9 mouse cellular contexts compared by ENCODE assay signal in genomic region chr14:30943860-30944674, GRCm38 (mm10). TPM values are rescaled to one million over a fixed set of nuclear protein-coding genes. Genes with fewer than 3 reads are reported as not detected.
DNase-seq lines count a peak whose midpoint lies in the region; ATAC-seq and TF ChIP-seq lines count a peak whose summit lies in the region.
"Had no signal": no experiment of that assay in that cellular context is flagged by ENCODE, and none has a peak within 500 bp of the region (broad histone marks: within the 10 kb centered on the region; RNA-seq: fewer than 3 reads in every experiment).

No protein-coding gene starts in this region.

- H3K79me2 ChIP-seq in CH12.LX (replicated peaks; ENCODE audit: control insufficient read depth, extremely low read depth, insufficient read depth, poor library complexity, severe bottlenecking), result no peaks in the 10 kb centered on the region

- H3K27ac ChIP-seq in CH12.LX (ENCODE audit: insufficient read depth, low read depth), result peak overlapping the region; percentile 96
- H3K27ac ChIP-seq in liver, embryonic 16.5 days (ENCODE audit: low read length), result peak overlapping the region; percentile 88
- H3K27ac ChIP-seq: hindbrain, embryonic 15.5 days had no signal

- peak; percentile 47; the same call in 1 of the 2 replicates for TF ChIP-seq POLR2A in CH12.LX (IDR thresholded peaks at IDR 0.05; ENCODE audit: low read depth, low read length)
- TF ChIP-seq POLR2A in brain, embryonic 14.5 days (IDR thresholded peaks at IDR 0.05; ENCODE audit: borderline replicate concordance, extremely low read depth, insufficient read depth, insufficient read length, poor library complexity, severe bottlenecking), result no peak

- H3K4me3 ChIP-seq in CH12.LX (replicated peaks in 1 of 3; ENCODE audit: low read depth in 2 of 3, low read length in 2 of 3, poor library complexity in 1 of 3), result peak overlapping the region in 2 of 3 experiments; percentile 36 to 47
- H3K4me3 ChIP-seq in liver, embryonic 16.5 days (ENCODE audit: low read depth, low read length), result no peak overlapping the region
- H3K4me3 ChIP-seq: hindbrain, embryonic 15.5 days had no signal

- peak; percentile 73 for TF ChIP-seq RAD21 in CH12.LX (IDR thresholded peaks at IDR 0.05; ENCODE audit: low read depth, low read length)

- peak; percentile 20; the same call in 1 of the 2 replicates for TF ChIP-seq EP300 in CH12.LX (IDR thresholded peaks at IDR 0.05; ENCODE audit: low read length)

- H3K36me3 ChIP-seq in CH12.LX (replicated peaks in 1 of 2; ENCODE audit: control insufficient read depth in 1 of 2, insufficient read depth in 1 of 2, low read length in 1 of 2), result peaks cover 0 to 4% of the 10 kb centered on the region in 2 experiments
- no peaks in the 10 kb centered on the region for H3K36me3 ChIP-seq in liver, embryonic 16.5 days (ENCODE audit: control insufficient read depth, insufficient read depth)
- H3K36me3 ChIP-seq: hindbrain, embryonic 15.5 days had no signal

- ATAC-seq in liver, embryonic 16.5 days (ENCODE audit: low read depth), result peak; percentile 67

- TF ChIP-seq CTCF in CH12.LX (conservative IDR thresholded peaks at IDR 0.05 in 1 of 2, IDR thresholded peaks at IDR 0.05 in 1 of 2; ENCODE audit: low read depth in 2 of 2, low read length in 2 of 2), result peak; percentile 82 to 88
- peak; percentile 69; the same call in 1 of the 2 replicates for TF ChIP-seq CTCF in brain, embryonic 14.5 days (IDR thresholded peaks at IDR 0.05; ENCODE audit: borderline replicate concordance, extremely low read depth, insufficient read depth, insufficient read length)

- H3K27me3 ChIP-seq in CH12.LX (replicated peaks), result peaks cover 5% of the 10 kb centered on the region
- no peaks in the 10 kb centered on the region for H3K27me3 ChIP-seq in liver, embryonic 16.5 days (ENCODE audit: control insufficient read depth, insufficient read depth, low read depth, low read length)
- H3K27me3 ChIP-seq: hindbrain, embryonic 15.5 days had no signal

- peaks cover 29 to 38% of the 10 kb centered on the region in 2 experiments for H3K4me1 ChIP-seq in CH12.LX (ENCODE audit: control insufficient read depth in 1 of 2, insufficient read depth in 2 of 2)
- peaks cover 6% of the 10 kb centered on the region; the same call in 1 of the 2 replicates for H3K4me1 ChIP-seq in liver, embryonic 16.5 days (ENCODE audit: control insufficient read depth, low read depth, low read length)
- H3K4me1 ChIP-seq: hindbrain, embryonic 15.5 days had no signal

- in situ Hi-C loops in CH12.LX (cut with MboI; ENCODE audit: low pct_ligation_motif_present, low pct_unique_long_range_greater_than_20kb, low sequenced_read_pairs), result no loop called here

- WGBS in liver, embryonic 16.5 days (ENCODE audit: insufficient replicate concordance), result 44% methylated on average over 11 of the region's 11 CpGs

- peak; percentile 65 for DNase-seq in 3T3-L1 (ENCODE audit: low read depth, low spot score)
- peak; percentile 71 for DNase-seq in CH12.LX (ENCODE audit: extremely low read depth)
- peak; percentile 35 for DNase-seq in brain, embryonic 14.5 days (ENCODE audit: low read depth)
- peak; percentile 57 for DNase-seq in gastrocnemius, postnatal 14 days
- peak; percentile 46 to 79 for DNase-seq in kidney, postnatal 25 days
- DNase-seq in retina, embryonic 14.5 days (ENCODE audit: low spot score), result peak; percentile 72
- peak; percentile 58 to 68 for DNase-seq in urinary bladder, postnatal 36 days (ENCODE audit: low spot score in 2 of 2)

- H3K9me3 ChIP-seq in CH12.LX (replicated peaks; ENCODE audit: low read length), result no peaks in the 10 kb centered on the region
- no peaks in the 10 kb centered on the region for H3K9me3 ChIP-seq in liver, embryonic 16.5 days (replicated peaks; ENCODE audit: control insufficient read depth, low read length)
- H3K9me3 ChIP-seq: hindbrain, embryonic 15.5 days had no signal

- dilution Hi-C loops in CH12.LX (cut with MboI; ENCODE audit: extremely low pct_ligation_motif_present, extremely low pct_unique_long_range_greater_than_20kb, low sequenced_read_pairs), result no loop called here

- peak overlapping the region; percentile 94 for H3K9ac ChIP-seq in CH12.LX (ENCODE audit: insufficient read depth, low read depth)
- peak overlapping the region; percentile 25; the same call in 1 of the 2 replicates for H3K9ac ChIP-seq in liver, embryonic 16.5 days (ENCODE audit: low read depth, low read length)
- H3K9ac ChIP-seq: hindbrain, embryonic 15.5 days had no signal

- intact Hi-C loops in gastrocnemius, postnatal 14 days (cut with DNase I; ENCODE audit: low total_unique reads), result loop anchor here (10.0 kb wide), 1 partner anchor 59 kb away; the partner anchor contains the start of gene Itih4

- H3K4me2 ChIP-seq in CH12.LX (ENCODE audit: insufficient read depth, low read depth, poor library complexity, severe bottlenecking), result peak overlapping the region; percentile 73
- 0 out of 2 replicates have a peak overlapping the region, but pooled peaks have one; percentile 10 for H3K4me2 ChIP-seq in liver, embryonic 16.5 days (ENCODE audit: low read depth, low read length)
- H3K4me2 ChIP-seq: hindbrain, embryonic 15.5 days had no signal

TF ChIP-seq in CH12.LX, 34 proteins besides CTCF, POLR2A, EP300 and RAD21:
- peak; percentile 76 for TF ChIP-seq MXI1 (IDR thresholded peaks at IDR 0.05; ENCODE audit: low read depth, low read length)
- peak; percentile 40; the same call in 1 of the 2 replicates for TF ChIP-seq ETS1 (conservative IDR thresholded peaks at IDR 0.05; ENCODE audit: low read depth, low read length)
- 0 out of 2 replicates have a peak, but pooled peaks have one; percentile 6 for TF ChIP-seq JUND (conservative IDR thresholded peaks at IDR 0.05; ENCODE audit: low read depth, low read length)
- TF ChIP-seq SMC3 (IDR thresholded peaks at IDR 0.05; ENCODE audit: low read depth, low read length), result peak; percentile 54
- peak; percentile 36 for TF ChIP-seq NELFE (IDR thresholded peaks at IDR 0.05; ENCODE audit: low read depth, low read length)
- no peak for TF ChIP-seq ZC3H11A (IDR thresholded peaks at IDR 0.05; ENCODE audit: low read depth, low read length)
- no peak for TF ChIP-seq ZMIZ1 (IDR thresholded peaks at IDR 0.05; ENCODE audit: low read depth, low read length)
- no peak for TF ChIP-seq PAX5 (IDR thresholded peaks at IDR 0.05; ENCODE audit: low read length)
- peak; percentile 45 for TF ChIP-seq HCFC1 (IDR thresholded peaks at IDR 0.05; ENCODE audit: low read depth, low read length)
- no peak for TF ChIP-seq MAFK (IDR thresholded peaks at IDR 0.05; ENCODE audit: insufficient replicate concordance, low read length)
- TF ChIP-seq ELF1 (IDR thresholded peaks at IDR 0.05; ENCODE audit: low read depth, low read length), result peak; percentile 4
- TF ChIP-seq MYC (IDR thresholded peaks at IDR 0.05; ENCODE audit: low read depth, low read length), result peak; percentile 36; the same call in 1 of the 2 replicates
- TF ChIP-seq TCF12 (IDR thresholded peaks at IDR 0.05; ENCODE audit: low read depth, low read length), result 0 out of 2 replicates have a peak, but pooled peaks have one; percentile 26
- peak; percentile 35; the same call in 1 of the 2 replicates for TF ChIP-seq MEF2A (IDR thresholded peaks at IDR 0.05; ENCODE audit: borderline replicate concordance, low read depth, low read length)
- no peak for TF ChIP-seq ZKSCAN1 (IDR thresholded peaks at IDR 0.05; ENCODE audit: borderline replicate concordance, low read depth, low read length)
- peak; percentile 61 for TF ChIP-seq IRF4 (IDR thresholded peaks at IDR 0.05; ENCODE audit: low read depth, low read length)
- TF ChIP-seq JUN (IDR thresholded peaks at IDR 0.05; ENCODE audit: insufficient read depth, low read depth, low read length), result peak; percentile 9; the same call in 1 of the 2 replicates

RNA-seq across cellular contexts. Expression of gene Itih1, which starts 1.0 kb away (rescaled TPM):
- total RNA-seq in CH12.LX (2012; rRNA removed) (0.04 TPM in 1 of 2 replicates, not detected in the other), CH12.LX (2014; rRNA removed) (not detected in 2 replicates)
- polyA plus RNA-seq in CH12.LX (2012; ENCODE audit: insufficient read length, low read depth), result not detected in 2 replicates
- 0.03 TPM in 1 of 2 replicates, not detected in the other for polyA plus RNA-seq in brain, embryonic 14.5 days (2012; rRNA removed)
- not detected for total RNA-seq in gastrocnemius, postnatal 14 days (2021)
- polyA plus RNA-seq in liver, embryonic 16.5 days (2015; fragmentation: Nextera tagmentation; extraction: Ambion mirVana), result 82.0 and 101 TPM in 2 replicates
- polyA plus RNA-seq: hindbrain, embryonic 15.5 days had no signal

RNA-seq across cellular contexts. Expression of gene Nek4, which starts 7.1 kb away (rescaled TPM):
- total RNA-seq in CH12.LX (2012; rRNA removed) (15.5 and 17.4 TPM in 2 replicates), CH12.LX (2014; rRNA removed) (17.1 and 17.5 TPM in 2 replicates)
- polyA plus RNA-seq in CH12.LX (2012; ENCODE audit: insufficient read length, low read depth), result 17.6 and 18.3 TPM in 2 replicates
- polyA plus RNA-seq in brain, embryonic 14.5 days (2012; rRNA removed), result 11.1 and 13.3 TPM in 2 replicates
- 1 to 10 TPM; 4.0 to 4.2 TPM for total RNA-seq in gastrocnemius, postnatal 14 days (2021)
- polyA plus RNA-seq in liver, embryonic 16.5 days (2015; fragmentation: Nextera tagmentation; extraction: Ambion mirVana), result 3.6 TPM in 2 replicates

RNA-seq across cellular contexts. Expression of gene Itih3, which starts 20.5 kb away (rescaled TPM):
- total RNA-seq in CH12.LX (2012; rRNA removed) (not detected in 2 replicates), CH12.LX (2014; rRNA removed) (not detected in 2 replicates)
- polyA plus RNA-seq in CH12.LX (2012; ENCODE audit: insufficient read length, low read depth), result not detected in 2 replicates
- 0.47 and 1.7 TPM in 2 replicates for polyA plus RNA-seq in brain, embryonic 14.5 days (2012; rRNA removed)
- under 1 TPM; 0.13 to 0.18 TPM for total RNA-seq in gastrocnemius, postnatal 14 days (2021)
- 687 and 781 TPM in 2 replicates for polyA plus RNA-seq in liver, embryonic 16.5 days (2015; fragmentation: Nextera tagmentation; extraction: Ambion mirVana)

RNA-seq across cellular contexts. Expression of gene Glt8d1, which starts 57.1 kb away (rescaled TPM):
- total RNA-seq in CH12.LX (2012; rRNA removed) (12.6 and 13.8 TPM in 2 replicates), CH12.LX (2014; rRNA removed) (22.5 and 24.9 TPM in 2 replicates)
- 11.1 and 11.7 TPM in 2 replicates for polyA plus RNA-seq in CH12.LX (2012; ENCODE audit: insufficient read length, low read depth)
- 100 and 116 TPM in 2 replicates for polyA plus RNA-seq in brain, embryonic 14.5 days (2012; rRNA removed)
- 10 to 100 TPM; 14.1 to 15.0 TPM for total RNA-seq in gastrocnemius, postnatal 14 days (2021)
- 14.6 and 16.0 TPM in 2 replicates for polyA plus RNA-seq in liver, embryonic 16.5 days (2015; fragmentation: Nextera tagmentation; extraction: Ambion mirVana)

RNA-seq across cellular contexts. Expression of gene Spcs1, which starts 57.4 kb away (rescaled TPM):
- total RNA-seq in CH12.LX (2012; rRNA removed) (150 and 179 TPM in 2 replicates), CH12.LX (2014; rRNA removed) (344 and 351 TPM in 2 replicates)
- polyA plus RNA-seq in CH12.LX (2012; ENCODE audit: insufficient read length, low read depth), result 176 and 181 TPM in 2 replicates
- polyA plus RNA-seq in brain, embryonic 14.5 days (2012; rRNA removed), result 203 and 258 TPM in 2 replicates
- total RNA-seq in gastrocnemius, postnatal 14 days (2021), result 100 to 1,000 TPM; 127 to 146 TPM
- polyA plus RNA-seq in liver, embryonic 16.5 days (2015; fragmentation: Nextera tagmentation; extraction: Ambion mirVana), result 259 and 284 TPM in 2 replicates

Comparison
In these comparisons a context has a peak if more than half of its experiments do, and no peak if none do; other contexts are left out.
1. RNA of gene Itih1, which starts 1.0 kb away (polyA plus RNA-seq): 82.0 to 101 TPM in liver, embryonic 16.5 days; 0.03 TPM in brain, embryonic 14.5 days and not detected in CH12.LX; every median in the first group is over 10 times any median in the second.
2. RNA of gene Itih3, which starts 20.5 kb away (polyA plus RNA-seq): 687 to 781 TPM in liver, embryonic 16.5 days; 0.47 to 1.7 TPM in brain, embryonic 14.5 days and not detected in CH12.LX; every median in the first group is over 100 times any median in the second.
3. Peak in every context shown above with its lines, with median percentiles within 50 percentile points of each other: DNase-seq.